Mouse (Mus musculus) brain, embryonic 14.5 days (tissue): Measurements from ENCODE around the gene Pde6b.

Source experiments
- CTCF ChIP-seq: fragments of 200-500 bp; IDR thresholded peaks from 2 replicates; pipeline ENCODE4 v1.5.1; 2012; ENCODE audit warnings: inconsistent platforms, mild to moderate bottlenecking, moderate library complexity, borderline replicate concordance; ENCODE audit not compliant: insufficient read depth, insufficient read length; ENCODE audit errors: extremely low read depth
- POLR2A ChIP-seq: fragments of 200-500 bp; IDR thresholded peaks from 2 replicates; pipeline ENCODE4 v1.6.1; 2012; ENCODE audit warnings: mild to moderate bottlenecking, inconsistent platforms, borderline replicate concordance; ENCODE audit not compliant: poor library complexity, insufficient read depth, insufficient read length, severe bottlenecking; ENCODE audit errors: extremely low read depth

- TF ChIP-seq POLR2A = no peak
- no peak for TF ChIP-seq CTCF
Observed at GRCm38 (mm10) chr5:108452422-108452821, 64.2 kb downstream of the Pde6b start.
